Mouse (Mus musculus): Measurements from ENCODE around the gene Ccpg1.

The Ccpg1 gene

GRCm38 (mm10) chr9:72972984-72973383 is 12.2 kb upstream of the Ccpg1 start:
- H3K36me3 ChIP-seq (ENCODE audit: control insufficient read depth, insufficient read depth, low read length, poor library complexity, severe bottlenecking) = no peaks in the 10 kb centered on the region
- no peak for DNase-seq (ENCODE audit: low read depth, low spot score)

GRCm38 (mm10) chr9:72974734-72975133 is 10.5 kb upstream of the Ccpg1 start:
- H3K27me3 ChIP-seq (ENCODE audit: control insufficient read depth, insufficient read depth, low read length, poor library complexity, severe bottlenecking) = no peaks in the 10 kb centered on the region
- DNase-seq (ENCODE audit: low read depth, low spot score) = no peak
- H3K36me3 ChIP-seq (ENCODE audit: control insufficient read depth, insufficient read depth, low read length, poor library complexity, severe bottlenecking) = no peaks in the 10 kb centered on the region

More at GRCm38 (mm10) chr9:72972984-72973383, 12.2 kb upstream of the Ccpg1 start:
- no peaks in the 10 kb centered on the region for H3K27me3 ChIP-seq (ENCODE audit: control insufficient read depth, insufficient read depth, low read length, poor library complexity, severe bottlenecking)

- Histone ChIP-seq H3K36me3 (ENCODE audit: control insufficient read depth, insufficient read depth, low read length, poor library complexity, severe bottlenecking) (no peaks in the 10 kb centered on the region), H3K27me3 (ENCODE audit: control insufficient read depth, insufficient read depth, low read length, poor library complexity, severe bottlenecking) (no peaks in the 10 kb centered on the region)
- DNase-seq (ENCODE audit: low read depth, low spot score) = no peak
These were observed 10.0 kb upstream of the Ccpg1 start for GRCm38 (mm10) chr9:72975242-72975641.

- DNase-seq (ENCODE audit: low read depth, low spot score) = peak; percentile 36
- Histone ChIP-seq H3K36me3 (ENCODE audit: control insufficient read depth, insufficient read depth, low read length, poor library complexity, severe bottlenecking) (no peaks in the 10 kb centered on the region), H3K27me3 (ENCODE audit: control insufficient read depth, insufficient read depth, low read length, poor library complexity, severe bottlenecking) (no peaks in the 10 kb centered on the region)
These were observed 2.2 kb upstream of the Ccpg1 start for GRCm38 (mm10) chr9:72983066-72983465.

GRCm38 (mm10) chr9:72987703-72988102 is 2.5 kb downstream of the Ccpg1 start:
- H3K27me3 ChIP-seq (ENCODE audit: control insufficient read depth, insufficient read depth, low read length, poor library complexity, severe bottlenecking) = no peaks in the 10 kb centered on the region
- no peaks in the 10 kb centered on the region for H3K36me3 ChIP-seq (ENCODE audit: control insufficient read depth, insufficient read depth, low read length, poor library complexity, severe bottlenecking)
- no peak for DNase-seq (ENCODE audit: low read depth, low spot score)

GRCm38 (mm10) chr9:72988706-72989105 is 3.5 kb downstream of the Ccpg1 start:
- Histone ChIP-seq H3K36me3 (ENCODE audit: control insufficient read depth, insufficient read depth, low read length, poor library complexity, severe bottlenecking) (no peaks in the 10 kb centered on the region), H3K27me3 (ENCODE audit: control insufficient read depth, insufficient read depth, low read length, poor library complexity, severe bottlenecking) (no peaks in the 10 kb centered on the region)
- DNase-seq (ENCODE audit: low read depth, low spot score) = no peak

GRCm38 (mm10) chr9:72991420-72991819 is 6.2 kb downstream of the Ccpg1 start:
- Histone ChIP-seq H3K27me3 (ENCODE audit: control insufficient read depth, insufficient read depth, low read length, poor library complexity, severe bottlenecking) (no peaks in the 10 kb centered on the region), H3K36me3 (ENCODE audit: control insufficient read depth, insufficient read depth, low read length, poor library complexity, severe bottlenecking) (no peaks in the 10 kb centered on the region)

GRCm38 (mm10) chr9:72992576-72992975 is 7.3 kb downstream of the Ccpg1 start:
- H3K27me3 ChIP-seq (ENCODE audit: control insufficient read depth, insufficient read depth, low read length, poor library complexity, severe bottlenecking) = no peaks in the 10 kb centered on the region
- no peak for DNase-seq (ENCODE audit: low read depth, low spot score)
- no peaks in the 10 kb centered on the region for H3K36me3 ChIP-seq (ENCODE audit: control insufficient read depth, insufficient read depth, low read length, poor library complexity, severe bottlenecking)

More at GRCm38 (mm10) chr9:72991420-72991819, 6.2 kb downstream of the Ccpg1 start:
- DNase-seq (ENCODE audit: low read depth, low spot score) = no peak

- DNase-seq (ENCODE audit: low read depth, low spot score) = no peak
- Histone ChIP-seq H3K27me3 (ENCODE audit: control insufficient read depth, insufficient read depth, low read length, poor library complexity, severe bottlenecking) (no peaks in the 10 kb centered on the region), H3K36me3 (ENCODE audit: control insufficient read depth, insufficient read depth, low read length, poor library complexity, severe bottlenecking) (no peaks in the 10 kb centered on the region)
These were observed 10.9 kb downstream of the Ccpg1 start for GRCm38 (mm10) chr9:72996167-72996566.

GRCm38 (mm10) chr9:72996806-72997205 is 11.6 kb downstream of the Ccpg1 start:
- Histone ChIP-seq H3K27me3 (ENCODE audit: control insufficient read depth, insufficient read depth, low read length, poor library complexity, severe bottlenecking) (no peaks in the 10 kb centered on the region), H3K36me3 (ENCODE audit: control insufficient read depth, insufficient read depth, low read length, poor library complexity, severe bottlenecking) (no peaks in the 10 kb centered on the region)
- DNase-seq (ENCODE audit: low read depth, low spot score) = no peak

- Histone ChIP-seq H3K27me3 (ENCODE audit: control insufficient read depth, insufficient read depth, low read length, poor library complexity, severe bottlenecking) (no peaks in the 10 kb centered on the region), H3K36me3 (ENCODE audit: control insufficient read depth, insufficient read depth, low read length, poor library complexity, severe bottlenecking) (peaks cover 2% of the 10 kb centered on the region; the same call in 1 of the 2 replicates)
- DNase-seq (ENCODE audit: low read depth, low spot score) = peak; percentile 12
These were observed 15.3 kb downstream of the Ccpg1 start for GRCm38 (mm10) chr9:73000487-73000886.

GRCm38 (mm10) chr9:73001314-73002011 is 16.2 kb downstream of the Ccpg1 start:
- DNase-seq (ENCODE audit: low read depth, low spot score) = no peak
- H3K27me3 ChIP-seq (ENCODE audit: control insufficient read depth, insufficient read depth, low read length, poor library complexity, severe bottlenecking) = no peaks in the 10 kb centered on the region
- H3K36me3 ChIP-seq (ENCODE audit: control insufficient read depth, insufficient read depth, low read length, poor library complexity, severe bottlenecking) = peaks cover 4% of the 10 kb centered on the region; the same call in 1 of the 2 replicates

GRCm38 (mm10) chr9:73002177-73002576 is 16.9 kb downstream of the Ccpg1 start:
- no peak for DNase-seq (ENCODE audit: low read depth, low spot score)
- Histone ChIP-seq H3K27me3 (ENCODE audit: control insufficient read depth, insufficient read depth, low read length, poor library complexity, severe bottlenecking) (no peaks in the 10 kb centered on the region), H3K36me3 (ENCODE audit: control insufficient read depth, insufficient read depth, low read length, poor library complexity, severe bottlenecking) (peaks cover 4% of the 10 kb centered on the region; the same call in 1 of the 2 replicates)

- Histone ChIP-seq H3K27me3 (ENCODE audit: control insufficient read depth, insufficient read depth, low read length, poor library complexity, severe bottlenecking) (no peaks in the 10 kb centered on the region), H3K36me3 (ENCODE audit: control insufficient read depth, insufficient read depth, low read length, poor library complexity, severe bottlenecking) (peaks cover 4% of the 10 kb centered on the region; the same call in 1 of the 2 replicates)
- DNase-seq (ENCODE audit: low read depth, low spot score) = no peak
These were observed 18.8 kb downstream of the Ccpg1 start for GRCm38 (mm10) chr9:73004076-73004475.

GRCm38 (mm10) chr9:73005106-73005505 is 19.9 kb downstream of the Ccpg1 start:
- Histone ChIP-seq H3K27me3 (ENCODE audit: control insufficient read depth, insufficient read depth, low read length, poor library complexity, severe bottlenecking) (no peaks in the 10 kb centered on the region), H3K36me3 (ENCODE audit: control insufficient read depth, insufficient read depth, low read length, poor library complexity, severe bottlenecking) (peaks cover 4% of the 10 kb centered on the region; the same call in 1 of the 2 replicates)
- no peak for DNase-seq (ENCODE audit: low read depth, low spot score)

- DNase-seq (ENCODE audit: low read depth, low spot score) = peak; percentile 26
- H3K36me3 ChIP-seq (ENCODE audit: control insufficient read depth, insufficient read depth, low read length, poor library complexity, severe bottlenecking) = peaks cover 4% of the 10 kb centered on the region; the same call in 1 of the 2 replicates
- no peaks in the 10 kb centered on the region for H3K27me3 ChIP-seq (ENCODE audit: control insufficient read depth, insufficient read depth, low read length, poor library complexity, severe bottlenecking)
These were observed 20.9 kb downstream of the Ccpg1 start for GRCm38 (mm10) chr9:73006175-73006574.

All from splenic B cell, adult 2 months (primary cell).